In genomic region chr16:30028184-30028583, GRCm38 (mm10) we compare ENCODE assay signal across 20 mouse cellular contexts. TPM values are rescaled to one million over a fixed set of nuclear protein-coding genes. Genes with fewer than 3 reads are reported as not detected.
DNase-seq lines count a peak whose midpoint lies in the region; ATAC-seq lines count a peak whose summit lies in the region.
"Had no signal": no experiment of that assay in that cellular context is flagged by ENCODE, and none has a peak within 500 bp of the region (broad histone marks: within the 10 kb centered on the region; RNA-seq: fewer than 3 reads in every experiment).

No protein-coding gene starts in this region.

- no peaks in the 10 kb centered on the region for H3K36me3 ChIP-seq in heart, embryonic 10.5 days
- H3K36me3 ChIP-seq in neural tube, embryonic 13.5 days: no peaks in the 10 kb centered on the region
- H3K36me3 ChIP-seq in limb, embryonic 12.5 days: no peaks in the 10 kb centered on the region
- H3K36me3 ChIP-seq: embryonic facial prominence, embryonic 12.5 days; kidney, embryonic 15.5 days; liver, embryonic 15.5 days; neural tube, embryonic 12.5 days had no signal

- H3K4me1 ChIP-seq in heart, embryonic 10.5 days: peaks cover 17% of the 10 kb centered on the region
- H3K4me1 ChIP-seq in neural tube, embryonic 13.5 days (replicated peaks): peaks cover 27% of the 10 kb centered on the region
- peaks cover 39% of the 10 kb centered on the region for H3K4me1 ChIP-seq in limb, embryonic 12.5 days (replicated peaks)

- no peak overlapping the region for H3K4me2 ChIP-seq in neural tube, embryonic 13.5 days
- H3K4me2 ChIP-seq in limb, embryonic 12.5 days: no peak overlapping the region
- H3K4me2 ChIP-seq: embryonic facial prominence, embryonic 12.5 days; kidney, embryonic 15.5 days; liver, embryonic 15.5 days; neural tube, embryonic 12.5 days had no signal

- H3K4me3 ChIP-seq in heart, embryonic 10.5 days: no peak overlapping the region
- H3K4me3 ChIP-seq in neural tube, embryonic 13.5 days: no peak overlapping the region
- no peak overlapping the region for H3K4me3 ChIP-seq in limb, embryonic 12.5 days (replicated peaks)
- H3K4me3 ChIP-seq: embryonic facial prominence, embryonic 12.5 days; erythroblast, embryonic 14.5 days; heart, adult 2 months; kidney, embryonic 15.5 days; liver, embryonic 15.5 days; neural tube, embryonic 12.5 days had no signal

- no peak for ATAC-seq in neural tube, embryonic 13.5 days (ENCODE audit: low read depth)
- no peak for ATAC-seq in limb, embryonic 12.5 days (ENCODE audit: insufficient number of reproducible peaks, insufficient read depth, low FRiP score, low TSS enrichment, low read depth)
- ATAC-seq: intestine, embryonic 16.5 days had no signal

- WGBS in heart, embryonic 10.5 days: 77% methylated on average over 6 of the region's 6 CpGs
- 21% methylated on average over 6 of the region's 6 CpGs for WGBS in neural tube, embryonic 13.5 days
- WGBS in limb, embryonic 12.5 days: 19% methylated on average over 6 of the region's 6 CpGs

- H3K27me3 ChIP-seq in heart, embryonic 10.5 days (ENCODE audit: insufficient read depth, poor library complexity, severe bottlenecking): peaks cover 15% of the 10 kb centered on the region; the same call in 1 of the 2 replicates
- peaks cover 18% of the 10 kb centered on the region; the same call in 1 of the 2 replicates for H3K27me3 ChIP-seq in neural tube, embryonic 13.5 days
- H3K27me3 ChIP-seq in limb, embryonic 12.5 days: 0 out of 2 replicates have a peak, but pooled peaks cover 11% of the 10 kb centered on the region
- H3K27me3 ChIP-seq: liver, embryonic 15.5 days had no signal

- H3K27ac ChIP-seq in heart, embryonic 10.5 days: 0 out of 2 replicates have a peak overlapping the region, but pooled peaks have one; percentile 29
- no peak overlapping the region for H3K27ac ChIP-seq in neural tube, embryonic 13.5 days (replicated peaks)
- peak overlapping the region; percentile 25; the same call in 1 of the 2 replicates for H3K27ac ChIP-seq in limb, embryonic 12.5 days
- H3K27ac ChIP-seq: embryonic facial prominence, embryonic 12.5 days; heart, adult 2 months; kidney, embryonic 15.5 days; liver, embryonic 15.5 days; macrophage; neural tube, embryonic 12.5 days had no signal

- no peaks in the 10 kb centered on the region for H3K9me3 ChIP-seq in heart, embryonic 10.5 days
- H3K9me3 ChIP-seq in neural tube, embryonic 13.5 days: no peaks in the 10 kb centered on the region
- no peaks in the 10 kb centered on the region for H3K9me3 ChIP-seq in limb, embryonic 12.5 days
- H3K9me3 ChIP-seq: embryonic facial prominence, embryonic 12.5 days; kidney, embryonic 15.5 days; liver, embryonic 15.5 days; neural tube, embryonic 12.5 days had no signal

- DNase-seq in heart, embryonic 10.5 days (ENCODE audit: low spot score): no peak
- no peak for DNase-seq in heart, adult 8-10 months (ENCODE audit: low spot score)
- DNase-seq in neural tube, embryonic 10.5 days (ENCODE audit: extremely low spot score, low spot score): no peak
- DNase-seq in ovary, adult 18-20 months (ENCODE audit: low spot score): no peak
- DNase-seq in frontal cortex, postnatal 14 days (ENCODE audit: low spot score in 2 of 2): no peak
- DNase-seq: adrenal gland, adult 2 months; B cell, adult 2 months; cerebellum, adult 9-10 months; gastrocnemius, postnatal 25 days; heart, adult 2 months; right cerebral cortex, postnatal 14 days had no signal

- H3K9ac ChIP-seq in neural tube, embryonic 13.5 days: 0 out of 2 replicates have a peak overlapping the region, but pooled peaks have one; percentile 12
- H3K9ac ChIP-seq in limb, embryonic 12.5 days (replicated peaks): no peak overlapping the region
- H3K9ac ChIP-seq: embryonic facial prominence, embryonic 12.5 days; kidney, embryonic 15.5 days; liver, embryonic 15.5 days; neural tube, embryonic 12.5 days had no signal

RNA-seq across cellular contexts. Expression of gene Hes1, which starts 36.0 kb away (rescaled TPM):
- 25.1 and 35.2 TPM in 2 replicates for polyA plus RNA-seq in heart, embryonic 10.5 days (2016; fragmentation: Nextera tagmentation; extraction: Ambion mirVana)
- total RNA-seq in heart, adult 8-10 months (2022): 10 to 100 TPM; 17.9 to 29.6 (median 23.7) TPM
- 19.4 and 25.5 TPM in 2 replicates for polyA plus RNA-seq in neural tube, embryonic 13.5 days (2015; fragmentation: Nextera tagmentation; extraction: Ambion mirVana)
- polyA plus RNA-seq in limb, embryonic 12.5 days (2016; fragmentation: Nextera tagmentation; extraction: Ambion mirVana): 74.9 and 76.9 TPM in 2 replicates
- polyA plus RNA-seq: macrophage had no signal
